Mouse (Mus musculus) frontal cortex, postnatal 10 days (tissue): Measurements from ENCODE around the gene Patj.

Experiments used
- DNase-seq, 2 experiments: peaks; one replicate each; pipeline ENCODE4 v3.0.0; 2022; ENCODE audit warnings: low spot score in 2 of 2, mixed read lengths in 1 of 2

Patj gene

DNA sequence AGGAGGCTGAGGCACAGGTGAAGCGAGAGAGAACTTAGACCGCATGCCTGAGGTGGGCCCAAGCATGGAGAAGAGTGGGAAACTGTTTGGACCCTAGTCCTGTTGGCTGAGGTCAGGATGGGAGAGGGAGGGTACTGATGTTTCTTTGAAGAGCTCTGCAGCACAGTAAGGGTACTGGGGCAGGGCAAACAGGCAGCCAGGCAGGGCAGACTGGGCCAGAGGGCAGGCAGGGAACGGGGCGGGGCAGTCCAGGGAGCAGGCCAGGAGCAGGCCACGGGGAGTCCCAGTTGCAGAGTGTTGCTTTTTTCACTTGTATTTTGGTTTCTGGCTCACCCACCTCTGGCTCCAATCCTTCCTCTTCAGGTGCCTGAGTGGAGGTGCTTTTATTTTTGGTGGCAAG lies 114.4 kb downstream of the Patj start:
- DNase-seq: no peak

GRCm38 (mm10) chr4:98511296-98511695 lies 115.7 kb downstream of the Patj start:
- DNase-seq: no peak

DNA sequence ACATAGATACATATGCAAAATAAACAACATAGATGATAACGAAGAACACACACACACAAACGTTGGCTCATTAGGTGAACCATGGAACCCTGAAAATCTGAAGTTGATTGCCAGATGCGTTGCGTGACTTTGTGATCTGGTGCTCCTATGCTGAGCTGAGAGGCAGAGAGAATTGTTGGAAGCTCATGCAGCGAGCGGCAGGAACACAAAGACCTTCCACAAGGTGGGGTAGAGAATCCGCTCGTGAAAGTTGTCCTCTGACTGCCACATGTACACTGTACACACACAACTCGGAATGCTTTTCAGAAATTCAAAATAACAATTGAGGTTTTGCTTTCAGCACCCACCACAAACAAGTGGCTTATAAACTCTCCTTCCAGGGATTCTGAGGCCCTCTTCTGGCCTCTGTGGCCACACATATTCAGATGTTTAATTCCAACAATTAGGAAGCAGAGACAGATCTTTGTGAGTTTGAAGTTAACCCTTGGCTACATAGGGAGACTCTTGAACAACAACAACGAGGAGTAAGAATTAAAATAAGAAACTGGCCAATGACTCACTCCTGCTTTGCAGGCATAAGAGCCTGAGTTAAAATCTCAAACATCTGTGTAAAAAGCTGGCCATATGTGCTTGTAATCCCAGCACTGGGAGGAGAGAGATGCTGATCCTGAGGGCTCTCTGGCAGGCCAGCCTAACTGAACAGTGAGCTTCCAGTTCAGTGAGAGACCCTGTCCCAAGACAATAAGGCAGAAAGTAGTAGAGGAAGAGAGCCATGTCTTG lies 116.6 kb downstream of the Patj start:
- DNase-seq: no peak

DNA sequence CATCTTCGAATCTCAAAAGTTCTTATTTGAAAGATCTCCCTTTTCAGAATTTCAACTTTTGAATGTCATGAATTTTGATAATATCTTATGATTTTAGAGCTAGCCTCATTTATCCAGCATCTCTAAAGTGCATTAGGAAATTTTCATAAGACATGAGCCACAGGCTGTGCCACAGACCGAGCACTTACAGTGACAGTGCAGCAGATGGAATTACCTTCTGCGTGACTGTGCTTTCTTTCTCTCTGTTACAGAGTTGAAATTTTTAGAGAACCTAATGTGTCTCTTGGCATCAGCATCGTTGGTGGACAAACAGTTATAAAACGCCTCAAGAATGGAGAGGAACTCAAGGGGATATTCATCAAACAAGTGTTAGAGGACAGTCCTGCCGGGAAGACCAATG lies 124.9 kb downstream of the Patj start:
- DNase-seq: no peak

DNA sequence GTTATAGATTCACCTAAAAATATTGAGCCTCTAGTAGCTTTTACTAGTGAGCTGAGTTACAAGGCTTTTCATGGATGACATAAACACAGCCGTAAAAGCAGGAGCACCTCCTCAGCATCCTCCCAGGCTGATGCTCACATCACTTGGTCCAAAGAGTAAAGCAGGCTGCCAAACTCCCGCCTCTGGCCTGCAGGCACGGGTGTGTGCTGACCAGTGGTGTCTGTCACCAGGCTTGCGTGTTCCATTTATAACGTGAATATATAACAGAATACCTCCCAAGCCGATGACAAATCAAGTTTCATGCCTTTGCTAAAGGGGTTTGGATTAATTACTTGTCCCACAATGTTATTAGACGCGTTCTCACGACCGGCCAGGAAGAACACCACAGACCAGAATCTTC lies 128.9 kb downstream of the Patj start:
- no peak for DNase-seq

GRCm38 (mm10) chr4:98535446-98535845 lies 139.9 kb downstream of the Patj start:
- no peak for DNase-seq

- DNase-seq: no peak
These were observed 146.0 kb downstream of the Patj start for GRCm38 (mm10) chr4:98541591-98541990.

- no peak for DNase-seq
These were observed 147.4 kb downstream of the Patj start for GRCm38 (mm10) chr4:98543001-98543400.

- DNase-seq: no peak
These were observed 149.8 kb downstream of the Patj start for GRCm38 (mm10) chr4:98545376-98545775.

- DNase-seq: no peak
These were observed 151.0 kb downstream of the Patj start for GRCm38 (mm10) chr4:98546456-98547176.

DNA sequence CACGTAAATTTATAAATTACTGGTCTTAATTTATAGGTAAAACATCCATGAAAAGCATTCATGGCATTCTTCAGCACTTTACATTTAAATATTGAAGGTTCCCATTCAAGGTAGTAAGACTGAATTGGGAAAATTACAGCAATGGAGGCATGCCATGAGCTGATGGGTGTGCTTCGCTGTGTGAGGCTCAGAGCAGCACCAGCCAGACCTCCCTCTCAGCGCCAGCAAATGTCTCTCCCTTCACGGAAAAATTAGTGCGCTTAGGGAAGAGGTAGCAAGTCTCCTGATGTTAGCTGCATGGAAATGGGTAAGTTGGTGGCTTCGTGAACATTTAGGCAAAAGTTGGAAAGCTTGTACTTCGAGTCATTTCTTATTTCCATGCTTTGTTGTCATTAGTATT lies 153.9 kb downstream of the Patj start:
- DNase-seq: no peak

GRCm38 (mm10) chr4:98550116-98550515 lies 154.5 kb downstream of the Patj start:
- no peak for DNase-seq

DNA sequence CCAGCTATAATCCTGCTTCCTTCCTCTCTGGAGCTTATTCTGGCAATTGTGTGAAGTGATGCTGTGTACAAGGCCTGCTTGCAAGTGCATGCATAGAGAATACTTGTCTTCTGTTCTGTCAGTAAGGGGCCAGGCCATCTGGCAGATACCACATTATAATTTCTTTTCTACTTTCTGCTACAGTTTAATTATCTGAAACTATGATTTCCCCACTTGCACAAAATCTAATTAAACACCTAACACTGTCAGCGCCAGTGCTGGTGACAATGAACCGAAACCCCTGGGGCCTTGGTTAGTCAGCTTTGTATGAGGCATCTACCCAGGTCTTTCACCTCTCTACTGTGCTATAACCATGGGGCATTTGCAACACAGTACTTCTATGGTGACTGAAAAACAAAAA lies 160.1 kb downstream of the Patj start:
- DNase-seq: no peak

- DNase-seq: no peak
These were observed 160.9 kb downstream of the Patj start for GRCm38 (mm10) chr4:98556449-98556848.

- no peak for DNase-seq
These were observed 161.6 kb downstream of the Patj start for GRCm38 (mm10) chr4:98557192-98557591.

DNA sequence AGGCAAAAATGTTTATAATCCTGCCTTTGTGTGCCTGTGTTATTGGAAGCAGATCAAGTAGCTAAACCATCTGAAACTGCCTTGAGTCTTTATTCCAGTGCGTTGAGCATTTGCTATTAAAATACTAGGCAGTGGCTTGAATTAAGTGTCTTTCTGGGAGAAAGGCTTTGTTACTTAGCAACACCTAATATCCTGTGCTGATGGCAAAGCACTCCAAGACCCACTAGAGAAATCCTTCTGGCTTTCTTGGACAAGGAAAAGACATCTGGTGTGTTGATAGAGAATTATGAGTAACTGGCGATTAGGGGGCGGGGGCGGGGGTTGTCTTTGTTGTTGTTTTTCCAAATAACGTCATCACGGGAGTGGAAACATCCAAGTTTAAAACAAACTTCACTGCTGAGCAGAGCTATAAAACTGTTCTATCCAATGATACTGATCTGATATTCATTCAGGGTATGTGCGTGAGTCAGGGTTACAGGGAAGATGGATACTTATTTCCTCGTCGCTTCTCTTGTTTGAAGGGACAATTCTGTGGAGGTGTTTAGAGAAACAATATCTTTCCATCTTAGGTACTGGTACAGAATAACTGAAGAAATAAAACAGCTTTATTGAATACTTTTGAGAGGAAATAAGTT lies 164.7 kb downstream of the Patj start:
- no peak for DNase-seq

GRCm38 (mm10) chr4:98563082-98563481 lies 167.5 kb downstream of the Patj start:
- DNase-seq: no peak

- DNase-seq: no peak
These were observed 168.1 kb downstream of the Patj start for GRCm38 (mm10) chr4:98563506-98564195.

- no peak for DNase-seq
These were observed 168.7 kb downstream of the Patj start for GRCm38 (mm10) chr4:98564196-98564865.

DNA sequence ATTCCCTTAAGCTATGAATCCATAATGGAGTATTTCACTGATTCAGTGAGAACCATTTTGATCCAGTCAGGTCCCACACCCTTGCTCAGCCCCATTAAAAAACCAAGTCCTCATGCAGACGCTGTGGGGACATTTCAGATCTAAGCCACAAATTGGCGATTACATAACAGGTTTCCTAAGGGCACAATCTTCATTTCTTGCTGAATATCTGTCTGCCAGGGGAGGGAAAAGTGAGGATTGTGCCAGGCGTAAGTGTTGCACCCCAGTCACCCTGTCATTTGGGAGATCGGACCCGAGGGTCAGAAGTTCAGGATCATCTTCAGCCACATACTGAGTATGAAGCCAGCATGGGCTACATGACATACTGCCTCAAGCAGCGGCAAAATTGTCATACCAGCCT lies 171.2 kb downstream of the Patj start:
- no peak for DNase-seq

GRCm38 (mm10) chr4:98567457-98567856 lies 171.9 kb downstream of the Patj start:
- DNase-seq: no peak

DNA sequence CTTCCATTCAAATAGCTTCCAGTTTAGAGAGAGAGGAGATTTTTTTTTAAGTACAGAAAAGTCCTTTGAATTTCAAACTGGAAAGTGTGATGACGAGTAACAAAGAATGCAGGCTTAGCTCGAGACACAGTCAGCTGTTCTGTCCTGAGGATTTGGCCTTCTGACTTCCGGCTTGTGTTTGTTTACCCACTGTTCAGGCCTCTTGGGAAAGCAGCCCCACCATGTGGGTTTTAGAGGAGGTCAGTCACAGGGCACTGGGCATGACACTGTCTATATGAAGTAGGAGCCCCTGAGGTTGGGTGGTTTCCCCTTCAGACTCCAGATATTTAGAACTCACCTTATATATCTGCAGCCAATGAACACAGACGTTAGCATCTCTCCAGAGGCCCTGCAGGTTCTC lies 174.3 kb downstream of the Patj start:
- no peak for DNase-seq
